Mouse (Mus musculus) testis, postnatal 10 days (tissue): ENCODE results near the gene Olfr1105.

Experiments
- DNase-seq: peaks from one replicate; pipeline ENCODE4 v3.0.0; 2021; ENCODE audit warnings: low spot score

Gene Olfr1105

GRCm38 (mm10) chr2:87036431-87036830 is at the start of gene Olfr1105:
Gene Olfr1105, minus strand, starts transcription at chr2:87036531.
- no peak for DNase-seq

- DNase-seq = no peak
Observed at GRCm38 (mm10) chr2:87075717-87076116, 39.4 kb upstream of the Olfr1105 start, which contains the start of gene Olfr1107. Gene Olfr1107, minus strand, starts transcription at chr2:87075817.

- DNase-seq = no peak
Observed at GRCm38 (mm10) chr2:87052173-87052572, 15.8 kb upstream of the Olfr1105 start, which contains the start of gene Olfr1106. Gene Olfr1106, minus strand, starts transcription at chr2:87052273.

- DNase-seq = no peak
Observed at GRCm38 (mm10) chr2:87026980-87027379, 9.4 kb downstream of the Olfr1105 start, which contains the start of gene Olfr1104. Gene Olfr1104, minus strand, starts transcription at chr2:87027080.

GRCm38 (mm10) chr2:86998098-86998497 is 38.2 kb downstream of the Olfr1105 start, which contains the start of gene Olfr1102:
Gene Olfr1102, plus strand, starts transcription at chr2:86998398.
- no peak for DNase-seq

GRCm38 (mm10) chr2:86991121-86991520 is 45.2 kb downstream of the Olfr1105 start, which contains the start of gene Olfr1101:
Gene Olfr1101, minus strand, starts transcription at chr2:86991221.
- no peak for DNase-seq
